Mouse (Mus musculus): ENCODE data around the gene Slmap. TPM values are rescaled to one million over a fixed set of nuclear protein-coding genes. Genes with fewer than 3 reads are reported as not detected.

Gene Slmap
- polyA plus RNA-seq, 1 experiment from 2014 or later: 25.5 TPM

DNA sequence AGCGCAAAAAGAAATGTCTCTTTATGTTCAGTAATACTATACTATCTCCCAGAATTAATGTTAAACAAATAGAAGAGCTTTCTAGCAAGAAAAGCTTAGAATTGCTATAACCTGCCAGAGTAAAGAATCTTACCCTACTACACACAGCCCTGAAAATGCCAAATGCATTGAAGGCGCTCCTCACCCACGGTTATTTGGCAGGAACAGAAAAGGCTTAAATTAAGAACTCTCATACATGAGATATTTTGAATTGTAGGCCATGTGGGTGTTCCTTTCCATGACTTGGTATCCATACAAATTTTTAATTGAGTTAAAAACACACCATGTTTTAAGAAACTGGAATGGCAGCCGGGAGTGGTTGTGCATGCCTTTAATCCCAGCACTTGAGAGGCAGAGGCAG lies 4.5 kb upstream of the Slmap start:
- 90% methylated on average over 4 of the region's 4 CpGs for WGBS
- H3K9me3 ChIP-seq (ENCODE audit: control insufficient read depth, low read length): no peaks in the 10 kb centered on the region
- no peak overlapping the region for H3K9ac ChIP-seq (ENCODE audit: low read length)
- H3K27me3 ChIP-seq (ENCODE audit: control insufficient read depth, insufficient read depth, low read length): no peaks in the 10 kb centered on the region
- H3K4me3 ChIP-seq (ENCODE audit: low read depth, low read length): no peak overlapping the region
- H3K4me2 ChIP-seq (ENCODE audit: low read depth, low read length, severe bottlenecking): no peak overlapping the region
- H3K4me1 ChIP-seq (replicated peaks; ENCODE audit: control insufficient read depth, insufficient read depth, low read length): no peaks in the 10 kb centered on the region
- no peaks in the 10 kb centered on the region for H3K36me3 ChIP-seq (ENCODE audit: control insufficient read depth, insufficient read depth, low read length)
- DNase-seq (ENCODE audit: low spot score) (no peak), ATAC-seq (replicated peaks; ENCODE audit: low FRiP score) (no peak)
- no peak overlapping the region for H3K27ac ChIP-seq (ENCODE audit: low read depth, low read length)

DNA sequence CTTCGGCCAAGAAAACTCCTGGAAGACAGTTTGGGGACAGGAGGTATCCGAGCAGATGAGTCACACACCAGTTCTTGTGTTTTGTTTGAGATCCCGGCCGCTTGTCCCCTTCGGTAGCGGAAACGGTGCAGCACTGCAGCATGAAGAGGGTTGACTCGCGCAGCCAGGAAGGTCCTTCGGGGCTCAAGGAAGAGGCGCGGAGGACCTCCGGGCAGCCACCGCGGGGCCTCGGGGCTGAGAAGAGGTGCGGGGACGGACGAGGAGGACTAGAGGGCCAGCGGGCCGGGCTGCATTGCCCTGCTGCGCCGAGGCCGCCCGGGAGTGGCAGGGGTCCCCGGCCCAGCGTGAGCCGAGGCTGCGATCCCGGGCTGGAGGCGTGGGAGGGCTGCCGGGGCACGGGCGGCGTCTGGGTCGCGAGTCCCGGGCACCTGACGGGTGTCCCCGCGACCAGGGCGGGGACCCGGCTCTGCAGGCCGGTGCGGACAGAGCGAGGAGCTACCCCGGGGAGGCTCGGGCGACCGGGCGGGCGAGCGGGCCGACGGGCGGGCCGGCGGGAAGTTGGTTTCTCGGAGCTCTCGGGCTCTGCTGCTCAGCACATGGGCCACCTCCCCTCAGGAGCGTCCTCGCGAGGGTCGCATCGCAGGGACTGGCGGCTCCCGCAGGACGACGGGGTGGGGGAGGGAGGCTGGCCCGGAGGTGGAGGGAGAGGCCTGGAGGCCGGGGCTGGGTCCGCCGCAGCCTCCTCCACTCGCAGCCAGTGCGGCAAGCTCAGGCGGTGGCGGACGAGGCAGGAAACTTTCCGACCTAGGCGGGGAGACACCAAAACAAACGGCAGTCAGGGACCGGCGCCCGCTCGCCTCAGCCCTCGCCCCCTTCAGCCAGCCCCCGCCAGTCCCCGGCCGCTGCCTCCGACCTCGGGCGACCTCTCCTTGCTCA lies 642 bp downstream of the Slmap start:
- Histone ChIP-seq H3K4me2 (ENCODE audit: low read depth, low read length, severe bottlenecking) (peak overlapping the region; percentile 90), H3K4me1 (replicated peaks; ENCODE audit: control insufficient read depth, insufficient read depth, low read length) (peaks cover 3% of the 10 kb centered on the region; the same call in 1 of the 2 replicates), H3K27ac (ENCODE audit: low read depth, low read length) (peak overlapping the region; percentile 70; the same call in 1 of the 2 replicates), H3K36me3 (ENCODE audit: control insufficient read depth, insufficient read depth, low read length) (no peaks in the 10 kb centered on the region), H3K27me3 (ENCODE audit: control insufficient read depth, insufficient read depth, low read length) (no peaks in the 10 kb centered on the region), H3K9me3 (ENCODE audit: control insufficient read depth, low read length) (no peaks in the 10 kb centered on the region), H3K9ac (ENCODE audit: low read length) (peak overlapping the region; percentile 90), H3K4me3 (ENCODE audit: low read depth, low read length) (peak overlapping the region; percentile 95)
- peak; percentile 86 for DNase-seq (ENCODE audit: low spot score)
- WGBS: under 1% methylated on average over 81 of the region's 92 CpGs
- peak; percentile 91 for ATAC-seq (replicated peaks; ENCODE audit: low FRiP score)

DNA sequence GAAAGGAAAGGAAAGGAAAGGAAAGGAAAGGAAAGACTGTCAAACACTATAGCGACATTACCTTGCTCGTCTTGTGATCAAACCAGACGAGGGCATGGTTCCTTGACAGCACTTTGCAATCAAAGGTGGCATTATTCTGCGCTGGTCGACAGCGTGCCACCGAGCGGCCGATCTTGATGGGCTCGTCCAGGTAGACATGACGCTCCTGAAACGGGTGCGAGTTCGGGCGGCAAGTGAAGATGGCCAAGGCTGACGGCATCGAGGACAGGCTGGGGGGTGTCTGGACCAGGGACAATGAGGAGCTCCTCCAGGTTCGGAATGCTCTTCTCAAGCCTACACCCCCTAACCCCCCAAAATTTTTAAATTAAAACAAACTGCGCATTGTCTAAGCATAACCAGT lies 1.5 kb downstream of the Slmap start:
- Histone ChIP-seq H3K27me3 (ENCODE audit: control insufficient read depth, insufficient read depth, low read length) (no peaks in the 10 kb centered on the region), H3K4me2 (ENCODE audit: low read depth, low read length, severe bottlenecking) (peak overlapping the region; percentile 90), H3K4me3 (ENCODE audit: low read depth, low read length) (peak overlapping the region; percentile 95), H3K36me3 (ENCODE audit: control insufficient read depth, insufficient read depth, low read length) (no peaks in the 10 kb centered on the region), H3K4me1 (replicated peaks; ENCODE audit: control insufficient read depth, insufficient read depth, low read length) (peaks cover 3% of the 10 kb centered on the region; the same call in 1 of the 2 replicates), H3K9ac (ENCODE audit: low read length) (peak overlapping the region; percentile 90; the same call in 1 of the 2 replicates), H3K9me3 (ENCODE audit: control insufficient read depth, low read length) (no peaks in the 10 kb centered on the region), H3K27ac (ENCODE audit: low read depth, low read length) (no peak overlapping the region)
- ATAC-seq (replicated peaks; ENCODE audit: low FRiP score) (no peak), DNase-seq (ENCODE audit: low spot score) (no peak)
- 32% methylated on average over 19 of the region's 19 CpGs for WGBS

DNA sequence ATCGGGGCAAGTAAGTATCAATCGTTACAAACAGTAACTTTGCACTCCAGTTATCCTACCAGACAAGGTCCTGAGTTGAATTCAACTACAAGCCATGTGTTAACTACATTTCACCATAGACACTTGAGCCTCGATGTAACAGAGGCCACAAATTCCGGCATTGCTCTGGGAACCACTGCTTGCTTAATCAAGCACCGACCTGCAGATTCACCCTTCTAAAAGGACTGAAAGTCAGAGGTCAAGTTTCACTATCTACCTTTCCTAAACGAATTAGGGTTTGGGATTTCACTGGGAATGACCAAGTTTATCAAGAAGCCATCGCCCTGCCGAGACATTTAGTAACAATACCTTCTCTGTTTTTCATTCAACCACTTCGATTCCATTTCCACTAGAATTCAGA lies 2.0 kb downstream of the Slmap start:
- Histone ChIP-seq H3K9ac (ENCODE audit: low read length) (peak overlapping the region; percentile 16; the same call in 1 of the 2 replicates), H3K9me3 (ENCODE audit: control insufficient read depth, low read length) (no peaks in the 10 kb centered on the region), H3K4me1 (replicated peaks; ENCODE audit: control insufficient read depth, insufficient read depth, low read length) (peaks cover 3% of the 10 kb centered on the region; the same call in 1 of the 2 replicates), H3K4me2 (ENCODE audit: low read depth, low read length, severe bottlenecking) (peak overlapping the region; percentile 90), H3K4me3 (ENCODE audit: low read depth, low read length) (peak overlapping the region; percentile 95), H3K27me3 (ENCODE audit: control insufficient read depth, insufficient read depth, low read length) (no peaks in the 10 kb centered on the region), H3K36me3 (ENCODE audit: control insufficient read depth, insufficient read depth, low read length) (no peaks in the 10 kb centered on the region), H3K27ac (ENCODE audit: low read depth, low read length) (no peak overlapping the region)
- ATAC-seq (replicated peaks; ENCODE audit: low FRiP score) (no peak), DNase-seq (ENCODE audit: low spot score) (no peak)
- WGBS: 70% methylated on average over 9 of the region's 9 CpGs

DNA sequence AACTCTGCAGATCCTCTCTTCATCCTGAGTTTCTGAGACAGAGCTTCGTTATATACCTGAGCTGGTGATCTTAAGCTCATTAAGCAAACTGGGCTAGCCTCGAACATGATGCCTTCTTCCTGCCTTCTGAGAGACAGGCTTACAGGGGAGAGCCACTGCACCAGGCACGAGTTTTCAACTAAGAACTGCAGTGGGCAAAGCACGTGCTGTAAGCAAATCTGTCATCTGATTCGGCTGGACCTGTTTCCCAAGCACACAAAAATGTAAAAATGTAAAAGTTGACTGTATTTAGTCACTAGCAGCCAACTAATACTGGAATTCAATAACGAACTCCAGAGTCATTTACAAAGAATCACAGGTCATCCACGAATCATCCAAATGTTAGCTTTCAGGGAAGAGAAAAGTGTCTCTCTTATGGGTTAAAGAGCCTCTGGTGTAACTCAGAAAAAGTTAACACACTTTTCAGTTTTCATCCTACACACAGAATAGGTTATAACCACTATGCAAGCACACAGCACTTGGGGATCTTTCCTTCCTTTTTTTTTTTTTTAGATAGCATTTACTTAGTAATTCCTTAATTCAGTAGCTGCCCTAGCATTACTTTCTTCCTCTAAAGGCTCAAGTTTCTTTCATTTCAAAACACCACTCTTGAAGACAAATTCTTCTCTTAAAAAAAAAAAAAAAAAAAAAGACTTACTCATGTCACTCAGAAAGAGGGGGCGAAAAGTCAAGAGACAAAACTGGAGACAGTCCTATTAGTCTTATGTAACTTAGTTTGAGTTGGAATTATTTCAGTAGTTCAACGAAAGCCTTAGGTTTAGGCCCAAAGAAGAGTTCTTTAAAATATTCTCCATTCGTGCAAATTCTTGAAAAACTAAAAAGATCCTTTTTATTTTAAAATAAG lies 3.1 kb downstream of the Slmap start:
- no peaks in the 10 kb centered on the region for H3K36me3 ChIP-seq (ENCODE audit: control insufficient read depth, insufficient read depth, low read length)
- no peak overlapping the region for H3K4me3 ChIP-seq (ENCODE audit: low read depth, low read length)
- peaks cover 3% of the 10 kb centered on the region; the same call in 1 of the 2 replicates for H3K4me1 ChIP-seq (replicated peaks; ENCODE audit: control insufficient read depth, insufficient read depth, low read length)
- no peak overlapping the region for H3K9ac ChIP-seq (ENCODE audit: low read length)
- DNase-seq (ENCODE audit: low spot score) (no peak), ATAC-seq (replicated peaks; ENCODE audit: low FRiP score) (no peak)
- 82% methylated on average over 10 of the region's 10 CpGs for WGBS
- H3K27ac ChIP-seq (ENCODE audit: low read depth, low read length): no peak overlapping the region
- 0 out of 2 replicates have a peak overlapping the region, but pooled peaks have one; percentile 18 for H3K4me2 ChIP-seq (ENCODE audit: low read depth, low read length, severe bottlenecking)
- H3K27me3 ChIP-seq (ENCODE audit: control insufficient read depth, insufficient read depth, low read length): no peaks in the 10 kb centered on the region
- no peaks in the 10 kb centered on the region for H3K9me3 ChIP-seq (ENCODE audit: control insufficient read depth, low read length)

DNA sequence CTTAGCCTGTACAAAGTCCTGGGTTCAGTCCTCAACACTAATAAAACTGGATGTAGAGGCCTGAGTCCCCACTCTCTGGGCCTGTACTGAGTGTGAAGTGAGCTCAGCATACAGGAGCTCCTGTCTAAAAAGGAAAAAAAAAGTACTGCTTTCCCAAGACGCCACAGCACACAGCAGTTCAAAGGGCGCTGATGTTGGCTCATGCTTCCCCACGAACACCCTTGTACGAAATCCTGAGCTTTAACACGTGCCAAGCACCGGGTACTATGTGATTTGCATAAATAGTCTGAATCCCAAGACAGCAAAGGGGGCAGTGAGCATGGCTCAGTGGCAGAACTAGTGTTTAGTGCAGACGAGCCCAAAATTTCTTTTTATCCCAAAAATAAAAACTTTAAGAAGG lies 4.4 kb downstream of the Slmap start:
- peaks cover 3% of the 10 kb centered on the region; the same call in 1 of the 2 replicates for H3K4me1 ChIP-seq (replicated peaks; ENCODE audit: control insufficient read depth, insufficient read depth, low read length)
- H3K4me3 ChIP-seq (ENCODE audit: low read depth, low read length): no peak overlapping the region
- H3K4me2 ChIP-seq (ENCODE audit: low read depth, low read length, severe bottlenecking): no peak overlapping the region
- H3K9me3 ChIP-seq (ENCODE audit: control insufficient read depth, low read length): no peaks in the 10 kb centered on the region
- H3K9ac ChIP-seq (ENCODE audit: low read length): no peak overlapping the region
- ATAC-seq (replicated peaks; ENCODE audit: low FRiP score): no peak
- H3K27me3 ChIP-seq (ENCODE audit: control insufficient read depth, insufficient read depth, low read length): no peaks in the 10 kb centered on the region
- H3K27ac ChIP-seq (ENCODE audit: low read depth, low read length): no peak overlapping the region
- DNase-seq (ENCODE audit: low spot score): no peak
- H3K36me3 ChIP-seq (ENCODE audit: control insufficient read depth, insufficient read depth, low read length): no peaks in the 10 kb centered on the region
- WGBS: 89% methylated on average over 7 of the region's 7 CpGs

DNA sequence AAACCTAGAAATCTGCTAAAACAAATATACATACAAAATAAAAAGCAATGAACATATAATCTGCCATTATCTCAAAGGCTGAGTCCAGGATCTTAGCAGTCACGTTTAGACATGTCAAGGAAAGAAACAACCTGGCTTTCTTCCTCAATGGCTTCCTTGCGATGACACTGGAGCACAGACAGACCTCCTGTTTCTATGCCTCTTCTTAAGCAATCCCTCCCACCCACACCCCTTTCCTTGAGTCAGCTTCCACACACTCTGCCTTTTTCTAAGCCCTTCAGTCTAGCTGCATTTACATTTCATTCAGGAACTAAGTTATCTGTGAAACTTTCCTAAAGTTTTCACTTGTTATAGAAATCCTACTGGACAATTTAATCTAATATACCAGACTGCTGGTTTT lies 6.4 kb downstream of the Slmap start:
- whole genome bisulfite sequencing: 84% methylated on average over 2 of the region's 2 CpGs
- DNase-seq (ENCODE audit: low spot score) (no peak), ATAC-seq (replicated peaks; ENCODE audit: low FRiP score) (no peak)
- Histone ChIP-seq H3K4me3 (ENCODE audit: low read depth, low read length) (no peak overlapping the region), H3K27me3 (ENCODE audit: control insufficient read depth, insufficient read depth, low read length) (no peaks in the 10 kb centered on the region), H3K9me3 (ENCODE audit: control insufficient read depth, low read length) (no peaks in the 10 kb centered on the region), H3K27ac (ENCODE audit: low read depth, low read length) (no peak overlapping the region), H3K36me3 (ENCODE audit: control insufficient read depth, insufficient read depth, low read length) (no peaks in the 10 kb centered on the region), H3K4me1 (replicated peaks; ENCODE audit: control insufficient read depth, insufficient read depth, low read length) (peaks cover 3% of the 10 kb centered on the region; the same call in 1 of the 2 replicates), H3K9ac (ENCODE audit: low read length) (no peak overlapping the region), H3K4me2 (ENCODE audit: low read depth, low read length, severe bottlenecking) (no peak overlapping the region)

DNA sequence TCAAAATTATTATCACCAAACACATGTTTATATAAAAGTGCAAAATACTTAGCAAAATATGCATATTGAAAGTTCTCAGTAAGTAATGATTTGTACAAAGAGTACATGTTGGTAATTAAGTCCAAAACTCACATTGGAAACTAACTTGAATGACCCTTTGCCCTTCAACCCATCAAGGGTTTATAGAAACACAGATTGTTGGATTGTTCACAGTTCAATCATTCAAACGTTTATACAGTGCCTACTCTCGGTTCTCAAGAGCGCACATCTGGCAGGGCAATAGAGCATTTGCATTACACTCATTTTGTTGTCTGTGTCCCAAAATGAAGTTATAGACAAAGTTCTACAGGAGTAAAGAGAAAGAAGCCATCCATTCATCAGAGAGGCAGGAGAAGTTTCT lies 8.8 kb downstream of the Slmap start:
- WGBS: 50% methylated on average over 3 of the region's 3 CpGs

More for the DNA sequence above, 8.8 kb downstream of the Slmap start:
- ATAC-seq (replicated peaks; ENCODE audit: low FRiP score) (no peak), DNase-seq (ENCODE audit: low spot score) (no peak)
- no peaks in the 10 kb centered on the region for H3K4me1 ChIP-seq (replicated peaks; ENCODE audit: control insufficient read depth, insufficient read depth, low read length)
- H3K36me3 ChIP-seq (ENCODE audit: control insufficient read depth, insufficient read depth, low read length): no peaks in the 10 kb centered on the region; the same call in 1 of the 2 replicates
- no peaks in the 10 kb centered on the region for H3K9me3 ChIP-seq (ENCODE audit: control insufficient read depth, low read length)
- H3K4me2 ChIP-seq (ENCODE audit: low read depth, low read length, severe bottlenecking): no peak overlapping the region
- no peak overlapping the region for H3K27ac ChIP-seq (ENCODE audit: low read depth, low read length)
- H3K27me3 ChIP-seq (ENCODE audit: control insufficient read depth, insufficient read depth, low read length): no peaks in the 10 kb centered on the region
- no peak overlapping the region for H3K9ac ChIP-seq (ENCODE audit: low read length)
- H3K4me3 ChIP-seq (ENCODE audit: low read depth, low read length): no peak overlapping the region
